Mouse (Mus musculus) bone marrow, adult 2 months (tissue): Measurements from ENCODE around the gene Sult6b2.

Experiments used
- CTCF ChIP-seq: fragments of 200-500 bp; IDR thresholded peaks from 2 replicates; pipeline ENCODE4 v1.5.1; 2011; ENCODE audit warnings: low read length, control low read depth; ENCODE audit not compliant: control insufficient read depth, insufficient read depth
- POLR2A ChIP-seq: fragments of 200-500 bp; IDR thresholded peaks from 2 replicates; pipeline ENCODE4 v1.6.1; 2011; ENCODE audit warnings: low read depth, mild to moderate bottlenecking, control low read depth, low read length, borderline replicate concordance; ENCODE audit not compliant: control insufficient read depth

DNA sequence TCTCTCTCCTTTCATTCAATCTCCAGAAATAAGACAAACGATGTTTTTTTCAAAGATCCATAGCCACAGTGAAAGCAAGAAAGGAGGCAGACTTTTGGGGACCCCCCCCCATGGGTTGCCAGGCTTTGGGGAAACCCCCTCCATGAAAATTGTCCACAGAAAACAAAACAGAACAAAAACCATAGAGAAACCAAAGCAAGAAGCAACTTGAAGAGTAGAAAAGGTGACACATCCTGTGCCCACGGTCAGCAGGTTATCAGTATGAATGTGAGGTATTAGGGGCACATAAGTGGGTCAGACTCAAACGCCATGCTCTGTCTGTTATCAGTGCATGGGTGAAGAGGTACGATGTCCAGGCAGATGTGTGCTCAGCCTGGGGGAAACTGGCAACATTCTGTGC is 30.6 kb upstream of the Sult6b2 start:
- TF ChIP-seq POLR2A (no peak), CTCF (no peak)
